Mouse (Mus musculus) olfactory bulb, adult 2 months (tissue): ENCODE results near the gene Serinc5.

Experiments used
- CTCF ChIP-seq: fragments of 200-500 bp; IDR thresholded peaks from 2 replicates; pipeline ENCODE4 v1.5.1; 2012; ENCODE audit warnings: low read depth, mild to moderate bottlenecking, low read length, moderate library complexity; ENCODE audit not compliant: insufficient read depth
- POLR2A ChIP-seq: fragments of 200-500 bp; IDR thresholded peaks from 2 replicates; pipeline ENCODE4 v1.6.1; 2012; ENCODE audit warnings: mild to moderate bottlenecking, low read depth, low read length, moderate library complexity; ENCODE audit not compliant: insufficient read depth

- TF ChIP-seq POLR2A (no peak), CTCF (no peak)
Observed at GRCm38 (mm10) chr13:92668214-92668985, 57.5 kb downstream of the Serinc5 start.
